In genomic region chr17:31788316-31788715, GRCm38 (mm10) we compare ENCODE assay signal across 12 mouse cellular contexts.
A peak's percentile ranks its signal among the peaks of the same experiment; 100 is the strongest.
DNase-seq lines count a peak whose midpoint lies in the region; ATAC-seq and TF ChIP-seq lines count a peak whose summit lies in the region.
"Had no signal": no experiment of that assay in that cellular context is flagged by ENCODE, and none has a peak within 500 bp of the region (broad histone marks: within the 10 kb centered on the region; RNA-seq: fewer than 3 reads in every experiment).

No protein-coding gene starts in this region.

- no peak for TF ChIP-seq CTCF in heart, adult 2 months (IDR thresholded peaks at IDR 0.05)

- no peaks in the 10 kb centered on the region for H3K79me2 ChIP-seq in heart, adult 2 months (replicated peaks; ENCODE audit: control insufficient read depth, insufficient read depth, low read length)

- no peak overlapping the region for H3K4me3 ChIP-seq in heart, adult 2 months
- H3K4me3 ChIP-seq in heart, embryonic 12.5 days = no peak overlapping the region
- H3K4me3 ChIP-seq in intestine, embryonic 15.5 days (replicated peaks) = no peak overlapping the region
- H3K4me3 ChIP-seq: stomach, embryonic 15.5 days had no signal

- H3K9me3 ChIP-seq in heart, embryonic 12.5 days (replicated peaks) = no peaks in the 10 kb centered on the region
- no peaks in the 10 kb centered on the region for H3K9me3 ChIP-seq in intestine, embryonic 15.5 days
- H3K9me3 ChIP-seq: stomach, embryonic 15.5 days had no signal

- peak overlapping the region; percentile 73 for H3K27ac ChIP-seq in heart, adult 2 months
- H3K27ac ChIP-seq in heart, embryonic 12.5 days (ENCODE audit: poor library complexity, severe bottlenecking) = no peak overlapping the region
- no peak overlapping the region for H3K27ac ChIP-seq in intestine, embryonic 15.5 days
- H3K27ac ChIP-seq: stomach, embryonic 15.5 days had no signal

- peaks cover 15% of the 10 kb centered on the region for H3K4me1 ChIP-seq in heart, adult 2 months (ENCODE audit: control insufficient read depth, insufficient read depth, low read length)
- H3K4me1 ChIP-seq in heart, embryonic 12.5 days (replicated peaks) = peaks cover 32% of the 10 kb centered on the region
- H3K4me1 ChIP-seq in intestine, embryonic 15.5 days (replicated peaks) = peaks cover 20% of the 10 kb centered on the region

- intact Hi-C loops in heart, adult 2 months (cut with DNase I) = loop anchor here (2.0 to 5.0 kb wide), 2 partner anchors 22 to 41 kb away; no protein-coding TSS in a partner anchor

- no peak for ATAC-seq in heart, embryonic 12.5 days (ENCODE audit: insufficient number of reproducible peaks, low FRiP score)
- ATAC-seq in intestine, embryonic 15.5 days = no peak
- ATAC-seq: forebrain, postnatal 0 days had no signal

- no peak overlapping the region for H3K9ac ChIP-seq in heart, adult 2 months (ENCODE audit: low read depth, low read length)
- no peak overlapping the region for H3K9ac ChIP-seq in heart, embryonic 12.5 days
- H3K9ac ChIP-seq in intestine, embryonic 15.5 days = no peak overlapping the region
- H3K9ac ChIP-seq: forebrain, postnatal 0 days; stomach, embryonic 15.5 days had no signal

- TF ChIP-seq EP300 in heart, adult 2 months (IDR thresholded peaks at IDR 0.05; ENCODE audit: insufficient read depth, low read depth, low read length) = peak; percentile 82

- TF ChIP-seq POLR2A in heart, adult 2 months (IDR thresholded peaks at IDR 0.05; ENCODE audit: insufficient read depth, low read depth, low read length) = no peak

- no peak overlapping the region for H3K4me2 ChIP-seq in heart, embryonic 12.5 days
- no peak overlapping the region for H3K4me2 ChIP-seq in intestine, embryonic 15.5 days (replicated peaks)
- H3K4me2 ChIP-seq: stomach, embryonic 15.5 days had no signal

- WGBS in heart, adult 2 months = 80% methylated on average over 3 of the region's 3 CpGs
- WGBS in heart, embryonic 12.5 days = 87% methylated on average over 3 of the region's 3 CpGs
- 80% methylated on average over 3 of the region's 3 CpGs for WGBS in intestine, embryonic 15.5 days

- no peaks in the 10 kb centered on the region for H3K36me3 ChIP-seq in heart, adult 2 months (ENCODE audit: control insufficient read depth, insufficient read depth, low read length)
- no peaks in the 10 kb centered on the region for H3K36me3 ChIP-seq in heart, embryonic 12.5 days
- H3K36me3 ChIP-seq in intestine, embryonic 15.5 days = no peaks in the 10 kb centered on the region
- H3K36me3 ChIP-seq: stomach, embryonic 15.5 days had no signal

- no peaks in the 10 kb centered on the region for H3K27me3 ChIP-seq in heart, adult 2 months (ENCODE audit: control insufficient read depth, insufficient read depth, low read length)
- no peaks in the 10 kb centered on the region for H3K27me3 ChIP-seq in heart, embryonic 12.5 days (replicated peaks)
- no peaks in the 10 kb centered on the region for H3K27me3 ChIP-seq in intestine, embryonic 15.5 days (replicated peaks)
- H3K27me3 ChIP-seq: stomach, embryonic 15.5 days had no signal

- peak; percentile 56 to 80 for DNase-seq in heart, adult 2 months
- peak; percentile 70 for DNase-seq in adrenal gland, postnatal 10 days
- peak; percentile 70 for DNase-seq in heart, adult 8-10 months (ENCODE audit: low spot score)
- peak; percentile 76 to 81 for DNase-seq in kidney, postnatal 36 days
- DNase-seq in layer of hippocampus, postnatal 14 days (ENCODE audit: low spot score in 2 of 2) = no peak
- DNase-seq in cerebellum, postnatal 14 days = no peak
- DNase-seq: forebrain, postnatal 0 days; layer of hippocampus, adult 9-11 months; lung, postnatal 14 days had no signal

Comparison
In these comparisons a context has a peak if more than half of its experiments do, and no peak if none do; other contexts are left out.
1. DNase-seq: peak in heart, adult 2 months (2 of 2), adrenal gland, postnatal 10 days (single experiment), heart, adult 8-10 months (single experiment) and kidney, postnatal 36 days (2 of 2); none in layer of hippocampus, postnatal 14 days (0 of 2) and cerebellum, postnatal 14 days (0 of 2).